Mouse (Mus musculus) erythroblast, embryonic 14.5 days (primary cell): ENCODE measurements around the gene Mapk1ip1l.

ENCODE experiments used
- GATA1 ChIP-seq: IDR thresholded peaks from 2 replicates; pipeline ENCODE4 v1.6.1; 2012; ENCODE audit warnings: low read length, inconsistent platforms, mixed read lengths
- TAL1 ChIP-seq: IDR thresholded peaks from 3 replicates; pipeline ENCODE4 v1.6.1; 2012; ENCODE audit warnings: low read length, inconsistent platforms, mixed read lengths

DNA sequence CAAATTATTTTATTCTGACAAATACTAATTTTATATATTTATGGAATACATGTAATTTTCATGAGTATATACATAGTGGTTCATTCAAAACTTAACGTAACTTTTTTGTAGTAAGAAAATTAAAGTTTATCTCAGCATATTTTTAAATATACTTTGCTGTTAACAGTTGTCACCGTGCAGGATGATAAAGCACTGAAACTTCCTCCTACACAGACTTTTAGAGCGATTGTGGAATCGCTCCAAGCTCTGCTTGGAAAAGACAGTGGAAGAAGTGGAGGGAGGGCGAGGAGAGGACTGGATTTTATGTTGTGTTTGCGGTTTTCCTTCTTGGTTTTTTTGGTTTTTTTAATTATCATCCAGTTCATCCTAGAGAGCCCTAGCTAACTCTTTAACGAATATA, 14.5 kb upstream of the Mapk1ip1l start:
- no peak for TF ChIP-seq GATA1
- TF ChIP-seq TAL1 = no peak
